Mouse (Mus musculus): ENCODE results near the gene Tmem38b. TPM values are rescaled to one million over a fixed set of nuclear protein-coding genes. Genes with fewer than 3 reads are reported as not detected.

The Tmem38b gene
- polyA plus RNA-seq, 1 experiment from 2014 or later: 6.9 TPM

GRCm38 (mm10) chr4:53862101-53862500 is 36.3 kb downstream of the Tmem38b start:
- no peak overlapping the region for H3K27ac ChIP-seq (ENCODE audit: low read depth, low read length)
- H3K9ac ChIP-seq (ENCODE audit: low read depth, low read length): no peak overlapping the region
- H3K9me3 ChIP-seq (ENCODE audit: control insufficient read depth, low read length): 0 out of 2 replicates have a peak, but pooled peaks cover 3% of the 10 kb centered on the region
- H3K4me3 ChIP-seq (ENCODE audit: low read length): no peak overlapping the region
- H3K4me2 ChIP-seq (ENCODE audit: low read length): no peak overlapping the region
- no peaks in the 10 kb centered on the region for H3K36me3 ChIP-seq (ENCODE audit: control insufficient read depth, insufficient read depth, low read length)
- no peak for ATAC-seq
- WGBS: 78% methylated on average over 6 of the region's 6 CpGs
- H3K4me1 ChIP-seq (ENCODE audit: control insufficient read depth, insufficient read depth, low read depth, low read length): no peaks in the 10 kb centered on the region
- no peaks in the 10 kb centered on the region for H3K27me3 ChIP-seq (replicated peaks; ENCODE audit: control insufficient read depth, insufficient read depth, low read length)

GRCm38 (mm10) chr4:53864098-53864820 is 38.4 kb downstream of the Tmem38b start:
- H3K4me3 ChIP-seq (ENCODE audit: low read length): no peak overlapping the region
- no peaks in the 10 kb centered on the region for H3K4me1 ChIP-seq (ENCODE audit: control insufficient read depth, insufficient read depth, low read depth, low read length)
- 90% methylated on average over 19 of the region's 19 CpGs for WGBS
- H3K4me2 ChIP-seq (ENCODE audit: low read length): no peak overlapping the region
- no peak overlapping the region for H3K27ac ChIP-seq (ENCODE audit: low read depth, low read length)
- no peaks in the 10 kb centered on the region for H3K27me3 ChIP-seq (replicated peaks; ENCODE audit: control insufficient read depth, insufficient read depth, low read length)
- no peak for ATAC-seq
- H3K36me3 ChIP-seq (ENCODE audit: control insufficient read depth, insufficient read depth, low read length): no peaks in the 10 kb centered on the region
- no peak overlapping the region for H3K9ac ChIP-seq (ENCODE audit: low read depth, low read length)
- H3K9me3 ChIP-seq (ENCODE audit: control insufficient read depth, low read length): 0 out of 2 replicates have a peak, but pooled peaks cover 3% of the 10 kb centered on the region

- Histone ChIP-seq H3K4me3 (ENCODE audit: low read length) (no peak overlapping the region), H3K9me3 (ENCODE audit: control insufficient read depth, low read length) (peaks cover 6% of the 10 kb centered on the region; the same call in 1 of the 2 replicates), H3K27ac (ENCODE audit: low read depth, low read length) (no peak overlapping the region), H3K4me2 (ENCODE audit: low read length) (no peak overlapping the region), H3K36me3 (ENCODE audit: control insufficient read depth, insufficient read depth, low read length) (no peaks in the 10 kb centered on the region), H3K4me1 (ENCODE audit: control insufficient read depth, insufficient read depth, low read depth, low read length) (no peaks in the 10 kb centered on the region), H3K9ac (ENCODE audit: low read depth, low read length) (no peak overlapping the region), H3K27me3 (replicated peaks; ENCODE audit: control insufficient read depth, insufficient read depth, low read length) (no peaks in the 10 kb centered on the region)
- no peak for ATAC-seq
These were observed 40.6 kb downstream of the Tmem38b start for GRCm38 (mm10) chr4:53866459-53866858.

GRCm38 (mm10) chr4:53878542-53879417 is 52.9 kb downstream of the Tmem38b start:
- Histone ChIP-seq H3K27ac (ENCODE audit: low read depth, low read length) (no peak overlapping the region), H3K9me3 (ENCODE audit: control insufficient read depth, low read length) (no peaks in the 10 kb centered on the region), H3K4me2 (ENCODE audit: low read length) (peak overlapping the region; percentile 9), H3K4me3 (ENCODE audit: low read length) (0 out of 2 replicates have a peak overlapping the region, but pooled peaks have one; percentile 0), H3K4me1 (ENCODE audit: control insufficient read depth, insufficient read depth, low read depth, low read length) (no peaks in the 10 kb centered on the region), H3K9ac (ENCODE audit: low read depth, low read length) (peak overlapping the region; percentile 31; the same call in 1 of the 2 replicates), H3K36me3 (ENCODE audit: control insufficient read depth, insufficient read depth, low read length) (no peaks in the 10 kb centered on the region), H3K27me3 (replicated peaks; ENCODE audit: control insufficient read depth, insufficient read depth, low read length) (no peaks in the 10 kb centered on the region)
- peak; percentile 64 for ATAC-seq
- 32% methylated on average over 24 of the region's 24 CpGs for WGBS

- H3K36me3 ChIP-seq (ENCODE audit: control insufficient read depth, insufficient read depth, low read length): no peaks in the 10 kb centered on the region
- no peaks in the 10 kb centered on the region for H3K27me3 ChIP-seq (replicated peaks; ENCODE audit: control insufficient read depth, insufficient read depth, low read length)
- ATAC-seq: no peak
- H3K4me1 ChIP-seq (ENCODE audit: control insufficient read depth, insufficient read depth, low read depth, low read length): peaks cover 5% of the 10 kb centered on the region; the same call in 1 of the 2 replicates
- no peak overlapping the region for H3K27ac ChIP-seq (ENCODE audit: low read depth, low read length)
- 63% methylated on average over 17 of the region's 17 CpGs for WGBS
- no peak overlapping the region for H3K4me2 ChIP-seq (ENCODE audit: low read length)
- no peak overlapping the region for H3K9ac ChIP-seq (ENCODE audit: low read depth, low read length)
- no peak overlapping the region for H3K4me3 ChIP-seq (ENCODE audit: low read length)
- H3K9me3 ChIP-seq (ENCODE audit: control insufficient read depth, low read length): no peaks in the 10 kb centered on the region
These were observed 57.3 kb downstream of the Tmem38b start for GRCm38 (mm10) chr4:53882921-53883682.

- H3K9ac ChIP-seq (ENCODE audit: low read depth, low read length): no peak overlapping the region
- ATAC-seq: no peak; the same call in 1 of the 2 replicates
- H3K4me2 ChIP-seq (ENCODE audit: low read length): peak overlapping the region; percentile 33
- H3K4me3 ChIP-seq (ENCODE audit: low read length): no peak overlapping the region
- H3K9me3 ChIP-seq (ENCODE audit: control insufficient read depth, low read length): no peaks in the 10 kb centered on the region
- WGBS: 60% methylated on average over 14 of the region's 14 CpGs
- no peak overlapping the region for H3K27ac ChIP-seq (ENCODE audit: low read depth, low read length)
- H3K36me3 ChIP-seq (ENCODE audit: control insufficient read depth, insufficient read depth, low read length): no peaks in the 10 kb centered on the region
- H3K4me1 ChIP-seq (ENCODE audit: control insufficient read depth, insufficient read depth, low read depth, low read length): peaks cover 5% of the 10 kb centered on the region; the same call in 1 of the 2 replicates
- H3K27me3 ChIP-seq (replicated peaks; ENCODE audit: control insufficient read depth, insufficient read depth, low read length): no peaks in the 10 kb centered on the region
These were observed 58.8 kb downstream of the Tmem38b start for GRCm38 (mm10) chr4:53884351-53885245.

- peaks cover 5% of the 10 kb centered on the region; the same call in 1 of the 2 replicates for H3K4me1 ChIP-seq (ENCODE audit: control insufficient read depth, insufficient read depth, low read depth, low read length)
- H3K9ac ChIP-seq (ENCODE audit: low read depth, low read length): no peak overlapping the region
- no peaks in the 10 kb centered on the region for H3K36me3 ChIP-seq (ENCODE audit: control insufficient read depth, insufficient read depth, low read length)
- peak overlapping the region; percentile 1; the same call in 1 of the 2 replicates for H3K4me3 ChIP-seq (ENCODE audit: low read length)
- ATAC-seq: peak; percentile 52; the same call in 1 of the 2 replicates
- H3K9me3 ChIP-seq (ENCODE audit: control insufficient read depth, low read length): no peaks in the 10 kb centered on the region
- peak overlapping the region; percentile 43 for H3K4me2 ChIP-seq (ENCODE audit: low read length)
- no peak overlapping the region for H3K27ac ChIP-seq (ENCODE audit: low read depth, low read length)
- H3K27me3 ChIP-seq (replicated peaks; ENCODE audit: control insufficient read depth, insufficient read depth, low read length): no peaks in the 10 kb centered on the region
- WGBS: 49% methylated on average over 22 of the region's 22 CpGs
These were observed 60.7 kb downstream of the Tmem38b start for GRCm38 (mm10) chr4:53886342-53887088.

GRCm38 (mm10) chr4:53895335-53895734 is 69.5 kb downstream of the Tmem38b start:
- no peaks in the 10 kb centered on the region for H3K9me3 ChIP-seq (ENCODE audit: control insufficient read depth, low read length)
- no peak overlapping the region for H3K9ac ChIP-seq (ENCODE audit: low read depth, low read length)
- H3K27me3 ChIP-seq (replicated peaks; ENCODE audit: control insufficient read depth, insufficient read depth, low read length): no peaks in the 10 kb centered on the region
- no peaks in the 10 kb centered on the region for H3K36me3 ChIP-seq (ENCODE audit: control insufficient read depth, insufficient read depth, low read length)
- no peak overlapping the region for H3K27ac ChIP-seq (ENCODE audit: low read depth, low read length)
- ATAC-seq: no peak
- no peak overlapping the region for H3K4me3 ChIP-seq (ENCODE audit: low read length)
- WGBS: 72% methylated on average over 1 of the region's 1 CpGs
- no peak overlapping the region for H3K4me2 ChIP-seq (ENCODE audit: low read length)
- no peaks in the 10 kb centered on the region for H3K4me1 ChIP-seq (ENCODE audit: control insufficient read depth, insufficient read depth, low read depth, low read length)
